Mouse (Mus musculus) forebrain, embryonic 14.5 days (tissue): Measurements from ENCODE around the gene Jsrp1. TPM values are rescaled to one million over a fixed set of nuclear protein-coding genes. Genes with fewer than 3 reads are reported as not detected.
A peak's percentile ranks its signal among the peaks of the same experiment; 100 is the strongest.
"Not testable (repeated sequence)": the region's sequence is repeated elsewhere in the genome, so short reads cannot be mapped to it uniquely, and the experiment has no call there.

Source experiments
- ATAC-seq: fragments of 200-750 bp; cut with Nextera tagmentation; 2 replicates; pipeline ENCODE4 v1.8.0; 2017; ENCODE audit warnings: mild to moderate bottlenecking, moderate library complexity
- DNase-seq: peaks from one replicate; pipeline ENCODE4 v3.0.0-alpha.2; 2015; ENCODE audit warnings: low spot score
- H3K27ac ChIP-seq: fragments of 300-500 bp; sonication (generic); 2 replicates; pipeline ENCODE4 v1.5.1; 2014; ENCODE audit warnings: low read depth, mild to moderate bottlenecking, control low read depth, low read length, moderate library complexity
- H3K27me3 ChIP-seq: fragments of 300-500 bp; sonication (generic); replicated peaks from 2 replicates; pipeline ENCODE4 v1.6.1; 2014; ENCODE audit warnings: low read length, control low read depth, mixed read lengths; ENCODE audit not compliant: control insufficient read depth, insufficient read depth
- H3K36me3 ChIP-seq: fragments of 300-500 bp; sonication (generic); 2 replicates; pipeline ENCODE4 v1.6.1; 2014; ENCODE audit warnings: low read length, control low read depth; ENCODE audit not compliant: control insufficient read depth, insufficient read depth
- H3K4me1 ChIP-seq: fragments of 300-500 bp; sonication (generic); 2 replicates; pipeline ENCODE4 v1.6.1; 2014; ENCODE audit warnings: antibody characterized with exemption, low read length, control low read depth; ENCODE audit not compliant: control insufficient read depth, insufficient read depth
- H3K4me2 ChIP-seq: fragments of 300-500 bp; sonication (generic); 2 replicates; pipeline ENCODE4 v1.6.1; 2014; ENCODE audit warnings: mild to moderate bottlenecking, control low read depth, low read length
- H3K4me3 ChIP-seq: fragments of 300-500 bp; sonication (generic); 2 replicates; pipeline ENCODE4 v1.5.1; 2014; ENCODE audit warnings: low read depth, low read length, control low read depth
- H3K9ac ChIP-seq: fragments of 300-500 bp; sonication (generic); 2 replicates; pipeline ENCODE4 v1.6.1; 2014; ENCODE audit warnings: mild to moderate bottlenecking, low read length, control low read depth, moderate library complexity
- H3K9me3 ChIP-seq: fragments of 300-500 bp; sonication (generic); replicated peaks from 2 replicates; pipeline ENCODE4 v1.6.1; 2016; ENCODE audit warnings: low read length, control low read depth, mixed read lengths; ENCODE audit not compliant: control insufficient read depth
- WGBS: fragments of 180-500 bp; shearing (Covaris S2); extraction: QIAGEN DNeasy Blood & Tissue Kit; methylation state at CpG from one replicate; pipeline ENCODE4 v1.1.7; 2014; 5-methylcytosine and 5-hydroxymethylcytosine counted together
- polyA plus RNA-seq: library from polyadenylated mRNA; unstranded; fragments of >200 nt; fragmentation: Nextera tagmentation; extraction: Ambion mirVana; gene quantifications from 2 replicates; pipeline ENCODE4 v1.2.1, GENCODE M21; 2014

Gene Jsrp1
- polyA plus RNA-seq, 1 experiment from 2014 or later: 0.30 TPM

GRCm38 (mm10) chr10:80838346-80838912 is 25.1 kb upstream of the Jsrp1 start:
- WGBS: 72% methylated on average over 2 of the region's 2 CpGs
- Histone ChIP-seq H3K4me2 (no peak overlapping the region), H3K36me3 (no peaks in the 10 kb centered on the region), H3K4me1 (0 out of 2 replicates have a peak, but pooled peaks cover under 1% of the 10 kb centered on the region), H3K9me3 (no peaks in the 10 kb centered on the region), H3K27me3 (peaks cover 10% of the 10 kb centered on the region), H3K4me3 (no peak overlapping the region), H3K9ac (no peak overlapping the region), H3K27ac (no peak overlapping the region)
- DNase-seq: no peak
- no peak for ATAC-seq

DNA sequence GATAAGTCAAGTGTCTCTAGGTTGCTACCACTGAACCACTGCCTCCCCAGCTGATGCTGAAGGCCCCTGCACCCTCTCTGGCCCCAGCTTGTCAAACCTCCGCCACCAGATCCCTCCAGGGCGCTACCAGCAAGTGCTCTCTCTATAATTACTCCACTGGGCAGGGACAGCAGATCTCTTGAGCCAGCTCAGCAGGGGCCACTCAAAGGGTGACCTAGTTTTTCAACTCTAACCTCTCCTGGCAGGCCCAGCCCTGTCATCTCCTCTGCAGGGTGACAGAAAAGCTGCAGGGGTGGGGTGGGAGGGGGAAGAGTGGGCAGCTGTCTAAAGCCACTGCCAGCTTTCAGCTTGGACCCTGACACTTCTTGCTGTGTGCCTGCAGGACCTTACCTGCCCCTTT is 24.5 kb upstream of the Jsrp1 start:
- DNase-seq (no peak), ATAC-seq (no peak)
- Histone ChIP-seq H3K4me2 (no peak overlapping the region), H3K4me1 (no peaks in the 10 kb centered on the region), H3K27ac (no peak overlapping the region), H3K4me3 (no peak overlapping the region), H3K9me3 (no peaks in the 10 kb centered on the region), H3K36me3 (no peaks in the 10 kb centered on the region), H3K27me3 (peaks cover 5% of the 10 kb centered on the region; the same call in 1 of the 2 replicates), H3K9ac (no peak overlapping the region)
- 22% methylated on average over 2 of the region's 2 CpGs for WGBS

DNA sequence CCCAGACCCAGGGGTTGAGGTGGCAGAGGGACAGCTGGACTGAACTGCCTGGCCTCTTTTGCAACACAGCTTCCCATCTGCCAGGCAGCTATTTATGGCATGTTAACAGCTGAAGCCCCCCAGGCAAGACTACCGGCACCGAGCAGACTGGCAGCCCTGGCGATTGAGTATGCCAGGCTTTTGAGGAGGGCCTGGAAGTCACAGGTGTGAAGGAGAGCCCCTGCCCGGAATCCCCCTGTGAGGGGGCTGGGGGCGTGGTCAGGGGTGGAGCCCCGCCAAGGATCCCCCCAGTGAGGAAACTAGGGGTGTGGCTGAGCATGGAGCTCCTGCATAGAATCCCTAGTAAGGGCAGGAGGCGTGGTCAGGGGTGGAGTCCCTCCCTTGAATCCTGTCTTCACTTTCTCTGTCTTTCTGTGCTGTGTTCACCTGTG is 23.7 kb upstream of the Jsrp1 start:
- Histone ChIP-seq H3K4me1 (no peaks in the 10 kb centered on the region), H3K27me3 (0 out of 2 replicates have a peak, but pooled peaks cover 3% of the 10 kb centered on the region), H3K27ac (no peak overlapping the region), H3K9ac (no peak overlapping the region), H3K36me3 (no peaks in the 10 kb centered on the region), H3K9me3 (no peaks in the 10 kb centered on the region), H3K4me2 (no peak overlapping the region), H3K4me3 (no peak overlapping the region)
- 52% methylated on average over 7 of the region's 7 CpGs for WGBS
- no peak for DNase-seq
- peak; percentile 34; the same call in 1 of the 2 replicates for ATAC-seq

GRCm38 (mm10) chr10:80835617-80836016 is 22.3 kb upstream of the Jsrp1 start:
- Histone ChIP-seq H3K4me1 (no peaks in the 10 kb centered on the region), H3K27me3 (0 out of 2 replicates have a peak, but pooled peaks cover 3% of the 10 kb centered on the region), H3K9ac (no peak overlapping the region), H3K4me3 (no peak overlapping the region), H3K36me3 (peaks cover 6% of the 10 kb centered on the region), H3K4me2 (no peak overlapping the region), H3K27ac (no peak overlapping the region), H3K9me3 (no peaks in the 10 kb centered on the region)
- 63% methylated on average over 30 of the region's 30 CpGs for WGBS
- ATAC-seq: no peak
- no peak for DNase-seq

DNA sequence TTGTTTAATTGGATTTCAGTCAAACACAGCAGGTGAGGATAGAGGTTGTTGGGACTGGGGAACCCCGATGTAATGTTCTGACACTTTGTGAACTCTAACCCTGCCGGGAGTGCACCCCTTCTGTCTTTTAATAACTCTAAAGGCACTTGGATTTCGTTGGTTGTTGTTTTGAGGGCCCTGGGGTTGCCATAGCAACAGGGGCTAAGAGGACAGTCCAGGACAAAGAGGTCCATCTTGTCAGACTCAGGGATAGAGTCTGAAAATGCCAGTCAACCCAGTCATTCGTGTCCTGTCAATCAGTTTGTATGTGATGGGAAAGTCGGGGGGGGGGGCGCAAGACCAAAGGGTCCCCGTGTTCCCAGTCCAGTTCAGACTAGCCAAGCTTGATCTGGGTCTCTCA is 19.5 kb upstream of the Jsrp1 start:
- 59% methylated on average over 7 of the region's 7 CpGs for WGBS
- Histone ChIP-seq H3K9me3 (no peaks in the 10 kb centered on the region), H3K4me2 (no peak overlapping the region), H3K9ac (no peak overlapping the region), H3K4me1 (peaks cover 2% of the 10 kb centered on the region), H3K36me3 (peaks cover 27% of the 10 kb centered on the region), H3K4me3 (no peak overlapping the region), H3K27ac (no peak overlapping the region), H3K27me3 (0 out of 2 replicates have a peak, but pooled peaks cover 3% of the 10 kb centered on the region)
- ATAC-seq (no peak), DNase-seq (no peak)

- Histone ChIP-seq H3K4me2 (no peak overlapping the region), H3K4me3 (no peak overlapping the region), H3K27ac (no peak overlapping the region), H3K9me3 (no peaks in the 10 kb centered on the region), H3K36me3 (peaks cover 27% of the 10 kb centered on the region), H3K4me1 (peaks cover 5% of the 10 kb centered on the region), H3K9ac (no peak overlapping the region), H3K27me3 (0 out of 2 replicates have a peak, but pooled peaks cover 3% of the 10 kb centered on the region)
- DNase-seq: peak; percentile 63
- 4% methylated on average over 9 of the region's 9 CpGs for WGBS
- no peak for ATAC-seq
Observed at GRCm38 (mm10) chr10:80831136-80831535, 17.8 kb upstream of the Jsrp1 start.

DNA sequence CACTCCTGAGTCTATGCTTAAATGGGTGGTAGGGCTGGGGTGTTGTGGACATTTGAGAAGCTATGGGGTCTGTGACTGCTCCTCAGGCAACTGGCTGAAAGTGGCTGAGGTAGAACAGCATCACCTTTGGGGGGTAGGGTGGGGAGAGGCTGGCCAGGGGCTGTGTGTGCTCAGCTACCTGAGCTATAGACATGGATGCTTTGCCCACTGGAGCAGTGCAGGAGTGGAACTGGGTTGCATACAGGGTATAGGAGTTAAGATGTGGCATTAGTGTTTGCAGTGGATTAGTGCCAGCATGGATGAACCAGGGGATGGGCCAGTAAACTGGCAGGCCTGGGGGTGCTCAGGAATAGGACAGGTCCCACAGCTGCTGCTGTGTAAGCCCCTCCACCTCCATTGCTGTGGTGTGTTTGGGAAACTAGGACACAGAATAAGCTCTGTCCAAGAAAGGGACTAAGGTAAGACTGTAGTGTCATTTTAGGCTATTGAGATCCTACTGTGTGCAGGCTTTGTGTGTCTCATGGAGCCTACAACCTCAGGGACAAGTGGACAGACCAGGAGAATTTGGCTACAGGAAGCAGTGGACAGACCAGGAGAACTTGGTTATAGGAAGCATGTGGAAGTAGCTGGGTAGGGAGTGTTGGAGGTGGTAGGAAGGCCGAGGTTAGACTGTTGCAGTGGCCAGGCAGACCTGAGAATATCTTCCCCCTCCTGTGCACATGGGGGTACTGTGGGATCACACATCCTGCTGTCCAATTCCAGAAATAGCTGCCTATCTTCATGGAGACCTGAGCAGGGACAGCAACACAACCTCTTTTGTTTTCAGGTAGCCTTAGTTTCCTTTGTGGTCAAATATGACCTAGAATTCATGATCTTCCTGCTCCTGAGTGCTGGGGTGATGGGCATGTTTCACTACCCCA is 16.3 kb upstream of the Jsrp1 start:
- H3K9me3 ChIP-seq: no peaks in the 10 kb centered on the region
- H3K4me1 ChIP-seq: peaks cover 5% of the 10 kb centered on the region
- peaks cover 27% of the 10 kb centered on the region for H3K36me3 ChIP-seq
- no peak overlapping the region for H3K4me3 ChIP-seq
- H3K4me2 ChIP-seq: no peak overlapping the region
- H3K9ac ChIP-seq: no peak overlapping the region
- no peak overlapping the region for H3K27ac ChIP-seq
- DNase-seq (no peak), ATAC-seq (no peak)
- H3K27me3 ChIP-seq: no peaks in the 10 kb centered on the region
- WGBS: 70% methylated on average over 1 of the region's 1 CpGs

DNA sequence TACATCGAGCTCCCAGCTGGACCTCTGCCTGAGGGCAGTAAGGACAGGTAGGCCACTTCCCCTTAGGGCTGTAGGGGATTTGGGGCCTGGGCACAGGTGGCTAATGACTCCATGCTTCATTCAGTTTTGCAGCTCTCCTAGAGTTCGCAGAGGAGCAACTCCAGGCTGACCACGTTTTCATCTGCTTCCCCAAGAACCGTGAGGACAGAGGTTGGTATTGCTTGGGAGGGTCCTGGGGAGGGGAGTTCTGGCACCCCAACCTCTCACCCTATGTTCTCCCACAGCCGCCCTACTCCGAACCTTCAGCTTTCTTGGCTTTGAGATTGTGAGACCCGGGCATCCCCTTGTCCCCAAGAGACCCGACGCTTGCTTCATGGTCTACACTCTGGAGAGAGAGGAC is 15.3 kb upstream of the Jsrp1 start:
- DNase-seq, H3K4me1 ChIP-seq, H3K9me3 ChIP-seq, H3K9ac ChIP-seq, H3K27me3 ChIP-seq, H3K27ac ChIP-seq, ATAC-seq: not testable (repeated sequence)
- peaks cover 27% of the 10 kb centered on the region for H3K36me3 ChIP-seq
- peak overlapping the region; percentile 100 for H3K4me2 ChIP-seq
- WGBS: 89% methylated on average over 7 of the region's 9 CpGs
- peak overlapping the region; percentile 74; the same call in 1 of the 2 replicates for H3K4me3 ChIP-seq
